Mouse (Mus musculus) naive thymus-derived CD4-positive, alpha-beta T cell, adult 2 months (primary cell): Measurements from ENCODE around the gene Ech1.
A peak's percentile ranks its signal among the peaks of the same experiment; 100 is the strongest.

Experiments used
- DNase-seq: peaks from one replicate; pipeline ENCODE4 v3.0.0-alpha.2; 2011; ENCODE audit warnings: low read depth

Ech1 gene

DNA sequence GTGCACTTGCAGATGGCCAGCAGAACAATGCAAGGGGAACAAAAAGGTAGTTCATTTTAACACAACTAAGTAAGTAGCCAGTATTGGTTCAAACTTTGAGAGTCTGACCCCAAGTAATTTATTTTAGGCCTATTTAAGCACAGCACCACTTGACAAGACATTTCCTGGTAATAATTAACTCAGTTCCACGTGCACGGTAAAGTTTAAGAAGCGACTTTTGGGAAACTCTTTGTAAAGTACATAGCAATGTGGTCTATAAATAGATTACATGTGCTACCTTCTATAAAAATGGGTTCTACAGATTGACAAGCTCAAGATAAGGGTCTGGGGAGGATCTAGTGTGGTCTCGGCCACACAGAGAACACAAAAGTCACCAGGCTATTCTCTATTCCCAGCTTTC is 21.3 kb upstream of the Ech1 start:
- no peak for DNase-seq

DNA sequence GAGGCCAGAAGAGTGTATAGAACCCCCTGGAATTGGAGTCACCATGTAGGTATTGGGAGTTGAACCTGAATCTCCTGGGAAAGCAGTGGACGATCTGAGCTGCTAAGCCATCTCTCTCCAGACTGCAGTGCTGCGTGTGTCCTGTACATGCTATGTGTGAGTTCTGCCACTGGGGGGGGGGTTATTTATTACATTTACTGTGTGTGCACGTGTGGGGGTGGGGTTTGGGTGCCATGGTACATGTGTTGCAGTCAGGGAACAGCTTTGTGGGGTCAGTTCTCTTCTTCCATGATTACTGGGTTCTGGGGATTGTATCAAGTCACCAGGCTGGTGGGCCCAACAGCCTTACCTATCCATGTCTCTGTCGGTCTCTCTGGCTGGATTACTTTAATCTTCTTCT is 18.1 kb upstream of the Ech1 start:
- peak; percentile 72 for DNase-seq

DNA sequence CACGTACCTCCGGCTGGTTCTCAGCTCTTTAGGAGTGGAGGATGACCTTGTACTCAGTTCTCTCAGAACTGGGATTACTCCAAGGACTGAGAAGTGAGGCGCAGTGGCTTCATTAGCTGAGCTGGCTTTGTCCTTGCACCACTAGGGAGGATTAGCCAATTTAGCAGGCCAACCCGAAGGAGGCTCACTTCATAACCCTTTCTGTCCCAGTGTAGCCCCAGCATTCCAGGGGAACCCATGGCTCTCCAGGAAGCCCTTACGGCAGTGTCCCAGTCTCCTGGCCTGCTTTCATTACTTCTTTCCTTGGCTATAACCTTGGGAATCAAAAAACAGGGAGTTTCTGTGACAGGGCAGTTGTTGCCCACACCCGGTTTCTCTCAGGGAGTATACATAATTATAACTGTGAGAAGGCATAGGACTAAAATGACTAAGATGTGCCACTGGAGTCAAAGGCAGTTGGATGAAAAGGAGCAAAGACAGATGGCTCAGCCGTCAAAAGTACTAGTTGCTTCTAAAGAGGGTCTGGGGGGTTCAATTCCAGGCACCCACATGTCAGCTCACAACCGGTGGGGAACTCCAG is 17.3 kb upstream of the Ech1 start:
- DNase-seq = peak; percentile 51

- DNase-seq = peak; percentile 84
Measured at GRCm38 (mm10) chr7:28808221-28808941, 16.6 kb upstream of the Ech1 start, which contains the start of gene Hnrnpl. Gene Hnrnpl, plus strand, starts transcription at chr7:28808541.

DNA sequence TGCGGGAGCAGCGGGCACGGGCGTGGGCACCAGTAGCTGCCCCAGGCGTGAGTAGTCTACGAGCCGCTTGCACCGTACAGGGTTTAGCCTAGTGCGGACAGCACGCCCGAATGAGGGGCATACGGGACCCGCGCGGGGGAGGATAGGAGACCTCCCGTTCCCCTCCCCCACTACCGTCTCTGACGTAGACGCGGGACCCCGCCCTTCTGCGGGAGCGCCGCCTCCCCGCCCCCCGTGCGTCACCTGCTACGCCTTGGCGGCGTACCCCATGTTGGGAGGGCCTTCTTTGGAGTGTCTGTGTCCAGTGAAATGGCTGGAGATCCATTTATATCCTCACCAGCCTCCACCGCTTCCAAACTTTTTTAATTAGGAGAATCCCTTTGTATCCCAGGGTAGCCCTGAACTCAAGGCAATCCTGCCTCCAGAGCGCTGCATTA is 16.0 kb upstream of the Ech1 start:
- peak; percentile 97 for DNase-seq

DNA sequence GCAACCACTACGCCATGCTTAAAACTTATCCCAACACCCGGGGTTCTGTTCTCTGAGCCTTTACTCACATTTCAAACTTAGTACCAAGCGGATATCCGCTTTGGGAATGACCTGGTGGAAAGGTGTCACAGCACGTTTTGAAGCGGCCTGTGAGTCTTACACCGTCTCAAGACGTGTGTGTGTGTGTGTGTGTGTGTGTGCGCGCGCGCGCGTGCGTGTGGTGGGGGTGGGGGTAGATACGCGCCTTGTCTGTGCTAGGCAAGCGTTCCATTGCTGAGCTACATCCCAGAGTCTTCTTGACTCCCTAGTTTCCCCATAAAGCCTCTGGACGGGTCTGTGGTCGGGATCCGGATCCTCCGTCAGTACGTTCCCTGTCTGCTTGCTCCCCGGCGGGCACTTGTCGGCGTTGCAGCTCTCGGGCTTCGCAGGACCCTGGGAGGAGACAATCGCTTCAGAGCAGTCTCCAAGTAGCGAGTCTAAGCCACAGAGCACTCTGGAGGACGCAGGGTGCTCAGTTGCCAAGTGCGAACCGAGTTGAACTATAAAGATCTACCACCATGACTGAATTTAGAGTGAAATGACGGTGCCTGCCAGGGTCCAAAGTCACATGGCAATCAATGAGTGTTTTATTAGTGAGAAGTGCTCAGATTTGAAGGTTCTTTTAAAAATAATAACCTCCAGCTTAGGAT is 15.5 kb upstream of the Ech1 start:
- no peak for DNase-seq

- peak; percentile 99 for DNase-seq
Measured at GRCm38 (mm10) chr7:28810107-28811066, 14.6 kb upstream of the Ech1 start.

DNA sequence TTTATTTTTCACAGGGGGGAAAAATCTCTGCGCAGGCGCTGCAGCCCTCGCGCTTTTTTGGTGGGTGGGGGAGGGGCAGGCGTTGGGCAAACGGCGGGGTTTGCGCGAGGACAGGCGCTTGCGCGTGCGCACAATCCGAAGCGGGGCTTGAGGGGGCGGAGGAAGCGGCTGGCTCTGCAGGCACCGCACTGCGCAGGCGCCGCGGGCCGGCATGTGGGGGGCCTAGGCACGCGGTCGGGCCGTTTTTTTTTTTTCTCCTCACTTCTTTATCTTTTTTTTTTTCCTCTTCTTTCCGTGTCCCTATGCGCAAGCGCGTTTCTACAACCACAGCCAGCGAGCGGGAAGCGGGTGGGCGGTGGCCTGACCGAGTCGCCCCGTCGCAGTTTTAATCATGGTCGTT is 13.8 kb upstream of the Ech1 start:
- peak; percentile 94 for DNase-seq

GRCm38 (mm10) chr7:28811640-28812275 is 13.3 kb upstream of the Ech1 start:
- DNase-seq = no peak

DNA sequence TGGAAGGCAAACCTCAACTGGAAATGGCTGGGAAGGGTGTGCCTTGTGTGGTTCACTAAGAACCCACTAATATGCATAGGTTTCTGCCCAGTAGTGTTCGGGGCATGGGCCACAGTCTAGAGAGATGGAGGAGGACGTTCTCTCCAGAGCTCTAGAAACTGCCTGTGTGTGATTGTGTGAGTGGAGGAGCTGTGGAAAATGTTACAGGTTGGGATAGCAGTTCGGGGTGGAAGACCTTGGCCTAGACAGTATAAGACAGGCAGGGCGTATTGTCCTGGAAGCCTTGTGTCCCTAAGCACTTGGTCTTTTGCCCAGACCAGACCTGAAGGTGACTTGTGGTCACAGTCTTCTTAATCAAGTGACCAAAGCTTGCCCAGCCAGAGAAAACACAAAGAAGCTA is 12.6 kb upstream of the Ech1 start:
- DNase-seq = peak; percentile 30

DNA sequence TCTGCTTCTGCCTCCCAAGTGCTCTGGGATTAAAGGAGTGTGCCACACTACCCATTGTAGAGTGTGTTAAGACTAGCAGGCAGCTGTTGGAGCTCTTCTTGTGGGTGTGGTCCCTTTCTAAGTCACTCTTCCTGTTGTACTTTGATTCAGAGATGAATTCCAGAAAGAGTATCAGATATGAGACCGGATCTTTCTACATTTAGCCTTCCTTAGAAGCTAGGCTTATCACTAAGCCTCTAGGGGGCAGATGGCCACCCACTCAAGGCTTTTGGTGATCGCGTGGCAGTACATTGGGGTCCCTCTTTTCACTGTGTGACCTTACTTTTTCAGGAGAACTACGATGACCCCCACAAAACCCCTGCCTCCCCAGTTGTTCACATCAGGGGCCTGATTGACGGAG is 12.1 kb upstream of the Ech1 start:
- DNase-seq = peak; percentile 65

DNA sequence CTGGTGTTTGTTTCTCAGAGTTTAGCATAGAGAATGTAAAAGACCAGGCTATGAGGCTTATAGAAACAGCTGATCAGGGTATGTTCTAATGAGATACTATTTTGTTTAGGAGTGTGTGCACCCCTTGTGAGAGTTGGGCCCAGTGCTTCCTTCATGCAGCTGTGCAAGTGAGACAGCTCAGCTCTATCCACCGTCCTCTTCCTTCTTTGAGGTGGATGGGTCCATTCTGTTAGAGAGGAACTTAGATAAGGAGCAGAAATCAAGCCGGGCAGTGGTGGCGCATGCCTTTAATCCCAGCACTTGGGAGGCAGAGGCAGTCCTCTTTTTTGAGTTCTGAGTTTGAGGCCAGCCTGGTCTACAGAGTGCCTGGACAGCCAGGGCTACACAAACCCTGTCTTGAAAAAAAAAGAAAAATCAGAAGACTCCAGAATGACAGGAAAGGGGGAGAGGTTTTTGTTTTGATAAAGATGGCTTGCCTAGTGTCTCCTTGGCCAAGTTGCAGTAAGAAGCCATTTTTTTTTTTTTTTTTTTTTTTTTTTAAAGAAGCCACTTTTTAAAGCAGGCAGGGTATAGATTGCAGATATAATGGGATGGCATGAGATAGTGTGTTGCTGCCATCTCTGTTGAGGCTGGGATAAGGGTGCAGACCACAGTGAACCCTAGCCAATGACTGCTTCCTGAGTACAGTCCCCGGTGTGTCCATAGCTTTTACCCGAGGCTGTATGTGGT is 10.5 kb upstream of the Ech1 start:
- no peak for DNase-seq

GRCm38 (mm10) chr7:28815230-28815629 is 9.8 kb upstream of the Ech1 start:
- no peak for DNase-seq

- peak; percentile 35 for DNase-seq
Measured at GRCm38 (mm10) chr7:28816201-28816600, 8.8 kb upstream of the Ech1 start.

DNA sequence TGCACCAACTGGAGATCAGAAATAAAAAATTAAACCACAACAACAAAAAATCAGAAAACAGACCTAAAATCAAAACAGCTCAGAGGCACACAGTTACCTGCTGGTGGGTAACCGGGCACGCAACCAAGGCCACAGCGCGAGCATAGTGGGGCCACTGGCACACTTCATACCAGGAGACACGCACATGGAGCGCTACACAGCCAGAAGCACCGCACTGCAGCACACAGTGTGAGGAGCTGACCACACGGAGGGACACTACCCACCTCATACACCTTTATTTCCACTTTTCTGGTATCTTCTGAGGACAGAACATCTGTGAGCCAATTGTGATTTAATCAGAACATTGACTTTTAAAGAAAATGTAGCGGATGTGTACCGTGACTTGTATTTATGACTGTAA is 8.1 kb upstream of the Ech1 start:
- DNase-seq = no peak

DNA sequence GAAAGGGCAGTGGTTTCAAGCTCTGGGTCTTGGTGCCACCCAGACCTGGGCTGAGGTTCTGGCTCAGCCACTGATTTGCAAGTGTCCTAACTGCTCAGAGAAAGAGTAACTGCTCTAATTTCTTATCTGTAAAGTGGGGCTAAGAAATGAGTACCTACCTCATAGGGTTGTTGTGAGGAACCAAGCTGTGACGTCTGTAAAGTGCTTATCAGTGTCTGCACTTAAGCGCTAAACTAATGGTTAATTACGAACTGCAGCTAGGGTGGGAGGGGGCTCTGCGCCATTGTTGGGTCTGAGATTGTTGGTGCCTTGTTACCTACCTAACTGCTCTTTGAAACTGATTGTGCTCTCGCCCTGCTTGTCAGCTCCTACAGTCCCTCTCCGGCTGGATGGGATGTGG is 7.5 kb upstream of the Ech1 start:
- DNase-seq = no peak

DNA sequence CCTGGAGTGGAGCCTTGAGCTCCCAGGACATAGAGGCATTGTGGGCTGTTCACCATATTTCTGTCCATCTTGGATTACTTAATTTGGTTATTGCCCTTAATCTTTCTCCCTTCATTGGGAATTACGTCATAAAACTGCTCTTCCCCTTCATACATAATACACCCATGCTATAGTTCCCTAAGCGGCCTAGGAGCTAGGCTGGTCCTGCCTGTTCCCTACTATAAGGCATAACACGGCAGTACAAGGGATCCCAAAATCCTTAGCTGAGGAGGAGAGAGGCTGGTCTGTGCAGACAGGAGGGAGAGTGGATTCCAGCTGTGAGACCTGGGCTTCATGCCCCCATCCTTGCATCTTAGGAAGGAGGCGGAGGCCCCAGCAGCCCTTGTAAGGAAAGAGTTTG is 7.1 kb upstream of the Ech1 start:
- DNase-seq = peak; percentile 12

DNA sequence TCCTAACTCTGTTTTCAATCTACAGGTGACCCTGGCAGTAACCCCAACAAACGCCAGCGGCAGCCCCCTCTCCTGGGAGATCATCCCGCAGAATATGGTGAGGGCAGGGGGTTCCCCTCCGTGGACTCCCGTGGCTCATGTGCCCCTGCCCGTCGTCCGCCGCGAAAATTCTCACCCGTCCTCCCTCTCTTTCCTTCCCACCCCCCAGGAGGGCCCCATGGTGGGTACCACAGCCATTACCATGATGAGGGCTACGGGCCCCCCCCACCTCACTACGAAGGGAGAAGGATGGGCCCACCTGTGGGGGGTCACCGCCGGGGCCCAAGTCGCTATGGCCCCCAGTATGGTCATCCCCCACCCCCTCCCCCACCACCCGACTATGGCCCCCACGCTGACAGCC is 6.6 kb upstream of the Ech1 start:
- DNase-seq = no peak

DNA sequence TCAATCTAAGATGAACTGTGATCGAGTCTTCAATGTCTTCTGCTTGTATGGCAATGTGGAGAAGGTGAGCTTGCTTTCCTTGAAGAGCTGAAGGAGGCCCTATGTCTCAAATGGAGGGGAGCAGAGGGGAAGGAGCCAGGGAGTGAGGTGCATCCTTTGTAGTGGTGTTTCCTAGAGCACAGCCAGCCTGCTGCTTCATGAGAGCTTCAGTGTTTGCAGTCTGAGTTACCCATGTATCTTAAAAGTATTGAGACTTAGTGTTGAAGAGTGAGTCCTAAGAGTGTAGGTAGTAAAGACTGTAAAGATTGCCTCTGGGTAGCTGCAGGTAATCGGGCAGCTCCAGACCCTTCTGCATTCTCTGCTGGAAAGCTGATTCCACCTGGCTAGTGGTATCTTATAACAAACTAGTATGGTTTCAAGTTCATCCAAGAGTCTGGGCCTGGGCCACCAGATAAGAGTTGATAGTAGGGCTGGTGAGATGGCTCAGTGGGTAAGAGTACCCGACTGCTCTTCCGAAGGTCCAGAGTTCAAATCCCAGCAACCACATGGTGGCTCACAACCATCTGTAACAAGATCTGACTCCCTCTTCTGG is 6.1 kb upstream of the Ech1 start:
- peak; percentile 22 for DNase-seq

- DNase-seq = no peak
Measured at GRCm38 (mm10) chr7:28819571-28819970, 5.4 kb upstream of the Ech1 start.
